Mouse (Mus musculus) forebrain, embryonic 15.5 days (tissue): ENCODE data around the gene Stox2. TPM values are rescaled to one million over a fixed set of nuclear protein-coding genes. Genes with fewer than 3 reads are reported as not detected.

Experiments
- ATAC-seq: fragments of 200-750 bp; cut with Nextera tagmentation; replicated peaks from 2 replicates; pipeline ENCODE4 v1.8.0; 2017; ENCODE audit warnings: mild to moderate bottlenecking, moderate TSS enrichment, moderate library complexity
- H3K27ac ChIP-seq: fragments of 300-500 bp; sonication (generic); replicated peaks from 2 replicates; pipeline ENCODE4 v1.5.1; 2015; ENCODE audit warnings: mild to moderate bottlenecking, inconsistent platforms
- H3K27me3 ChIP-seq: fragments of 300-500 bp; sonication (generic); 2 replicates; pipeline ENCODE4 v1.6.1; 2015; ENCODE audit warnings: inconsistent platforms
- H3K36me3 ChIP-seq: fragments of 300-500 bp; sonication (generic); 2 replicates; pipeline ENCODE4 v1.6.1; 2015; ENCODE audit warnings: mild to moderate bottlenecking, inconsistent platforms
- H3K4me1 ChIP-seq: fragments of 300-500 bp; sonication (generic); 2 replicates; pipeline ENCODE4 v1.6.1; 2015; ENCODE audit warnings: inconsistent platforms
- H3K4me2 ChIP-seq: fragments of 300-500 bp; sonication (generic); replicated peaks from 2 replicates; pipeline ENCODE4 v1.6.1; 2015; ENCODE audit warnings: mild to moderate bottlenecking, inconsistent platforms
- H3K4me3 ChIP-seq: fragments of 300-500 bp; sonication (generic); 2 replicates; pipeline ENCODE4 v1.5.1; 2015; ENCODE audit warnings: mild to moderate bottlenecking, inconsistent platforms
- H3K9ac ChIP-seq: fragments of 300-500 bp; sonication (generic); replicated peaks from 2 replicates; pipeline ENCODE4 v1.6.1; 2015; ENCODE audit warnings: mild to moderate bottlenecking, inconsistent platforms
- H3K9me3 ChIP-seq: fragments of 300-500 bp; sonication (generic); 2 replicates; pipeline ENCODE4 v1.6.1; 2016; ENCODE audit warnings: inconsistent platforms
- WGBS: fragments of 180-500 bp; shearing (Covaris S2); methylation state at CpG from one replicate; pipeline ENCODE4 v1.1.7; 2015; ENCODE audit warnings: mixed read lengths; 5-methylcytosine and 5-hydroxymethylcytosine counted together
- polyA plus RNA-seq: library from polyadenylated mRNA; unstranded; fragments of >200 nt; fragmentation: Nextera tagmentation; extraction: Ambion mirVana; gene quantifications from 2 replicates; pipeline ENCODE4 v1.2.1, GENCODE M21; 2015

Gene Stox2
- polyA plus RNA-seq, 1 experiment from 2014 or later = 47.2 TPM

GRCm38 (mm10) chr8:47285435-47285834, 160.7 kb downstream of the Stox2 start:
- no peaks in the 10 kb centered on the region for H3K27me3 ChIP-seq
- peak overlapping the region; percentile 99 for H3K27ac ChIP-seq
- H3K9me3 ChIP-seq = no peaks in the 10 kb centered on the region
- peak overlapping the region; percentile 78 for H3K4me3 ChIP-seq
- no peak for ATAC-seq
- H3K4me1 ChIP-seq = peaks cover 68% of the 10 kb centered on the region
- no peaks in the 10 kb centered on the region for H3K36me3 ChIP-seq
- peak overlapping the region; percentile 98 for H3K9ac ChIP-seq
- H3K4me2 ChIP-seq = peak overlapping the region; percentile 85
- 18% methylated on average over 6 of the region's 6 CpGs for WGBS

- Histone ChIP-seq H3K9ac (peak overlapping the region; percentile 42), H3K27me3 (no peaks in the 10 kb centered on the region), H3K4me3 (peak overlapping the region; percentile 78), H3K4me1 (peaks cover 68% of the 10 kb centered on the region), H3K27ac (peak overlapping the region; percentile 99), H3K36me3 (no peaks in the 10 kb centered on the region), H3K9me3 (no peaks in the 10 kb centered on the region), H3K4me2 (peak overlapping the region; percentile 85)
- 10% methylated on average over 21 of the region's 21 CpGs for WGBS
- ATAC-seq = 0 out of 2 replicates have a peak, but pooled peaks have one; percentile 4
Observed at GRCm38 (mm10) chr8:47284329-47285326, 161.5 kb downstream of the Stox2 start.

GRCm38 (mm10) chr8:47279898-47280297, 166.3 kb downstream of the Stox2 start:
- H3K36me3 ChIP-seq = no peaks in the 10 kb centered on the region
- H3K9ac ChIP-seq = no peak overlapping the region
- H3K4me3 ChIP-seq = no peak overlapping the region
- no peaks in the 10 kb centered on the region for H3K27me3 ChIP-seq
- no peak overlapping the region for H3K4me2 ChIP-seq
- H3K9me3 ChIP-seq = no peaks in the 10 kb centered on the region
- no peak for ATAC-seq
- WGBS = 55% methylated on average over 10 of the region's 10 CpGs
- H3K4me1 ChIP-seq = peaks cover 89% of the 10 kb centered on the region
- H3K27ac ChIP-seq = peak overlapping the region; percentile 17; the same call in 1 of the 2 replicates

GRCm38 (mm10) chr8:47278211-47278610, 168.0 kb downstream of the Stox2 start:
- Histone ChIP-seq H3K27ac (no peak overlapping the region), H3K4me3 (no peak overlapping the region), H3K4me2 (no peak overlapping the region), H3K27me3 (no peaks in the 10 kb centered on the region), H3K36me3 (no peaks in the 10 kb centered on the region), H3K9ac (no peak overlapping the region), H3K9me3 (no peaks in the 10 kb centered on the region), H3K4me1 (peaks cover 72% of the 10 kb centered on the region)
- ATAC-seq = no peak
- 79% methylated on average over 3 of the region's 3 CpGs for WGBS

GRCm38 (mm10) chr8:47268931-47269330, 177.2 kb downstream of the Stox2 start:
- Histone ChIP-seq H3K9ac (no peak overlapping the region), H3K27me3 (no peaks in the 10 kb centered on the region), H3K4me1 (peaks cover 50% of the 10 kb centered on the region), H3K27ac (peak overlapping the region; percentile 23; the same call in 1 of the 2 replicates), H3K36me3 (no peaks in the 10 kb centered on the region), H3K9me3 (no peaks in the 10 kb centered on the region), H3K4me3 (no peak overlapping the region), H3K4me2 (no peak overlapping the region)
- ATAC-seq = no peak
- WGBS = 71% methylated on average over 6 of the region's 6 CpGs

- Histone ChIP-seq H3K4me3 (no peak overlapping the region), H3K27ac (peak overlapping the region; percentile 23; the same call in 1 of the 2 replicates), H3K27me3 (no peaks in the 10 kb centered on the region), H3K9ac (no peak overlapping the region), H3K36me3 (no peaks in the 10 kb centered on the region), H3K4me1 (peaks cover 57% of the 10 kb centered on the region), H3K9me3 (no peaks in the 10 kb centered on the region), H3K4me2 (peak overlapping the region; percentile 2; the same call in 1 of the 2 replicates)
- 59% methylated on average over 21 of the region's 21 CpGs for WGBS
- ATAC-seq = peak; percentile 42; the same call in 1 of the 2 replicates
Observed at GRCm38 (mm10) chr8:47268062-47268822, 177.9 kb downstream of the Stox2 start.

GRCm38 (mm10) chr8:47263070-47263843, 182.9 kb downstream of the Stox2 start:
- H3K9me3 ChIP-seq = no peaks in the 10 kb centered on the region
- H3K36me3 ChIP-seq = no peaks in the 10 kb centered on the region
- peaks cover 78% of the 10 kb centered on the region for H3K4me1 ChIP-seq
- WGBS = 10% methylated on average over 17 of the region's 17 CpGs
- ATAC-seq = peak; percentile 53
- 0 out of 2 replicates have a peak overlapping the region, but pooled peaks have one; percentile 4 for H3K27ac ChIP-seq
- 0 out of 2 replicates have a peak overlapping the region, but pooled peaks have one; percentile 10 for H3K4me2 ChIP-seq
- no peaks in the 10 kb centered on the region for H3K27me3 ChIP-seq
- H3K9ac ChIP-seq = no peak overlapping the region
- no peak overlapping the region for H3K4me3 ChIP-seq

GRCm38 (mm10) chr8:47260751-47261474, 185.2 kb downstream of the Stox2 start:
- Histone ChIP-seq H3K27me3 (no peaks in the 10 kb centered on the region), H3K9ac (no peak overlapping the region), H3K4me3 (no peak overlapping the region), H3K9me3 (no peaks in the 10 kb centered on the region), H3K27ac (0 out of 2 replicates have a peak overlapping the region, but pooled peaks have one; percentile 41), H3K36me3 (no peaks in the 10 kb centered on the region), H3K4me1 (peaks cover 63% of the 10 kb centered on the region), H3K4me2 (no peak overlapping the region)
- no peak for ATAC-seq
- 23% methylated on average over 12 of the region's 12 CpGs for WGBS

- ATAC-seq = no peak
- H3K36me3 ChIP-seq = no peaks in the 10 kb centered on the region
- H3K9me3 ChIP-seq = no peaks in the 10 kb centered on the region
- H3K27me3 ChIP-seq = no peaks in the 10 kb centered on the region
- no peak overlapping the region for H3K9ac ChIP-seq
- H3K4me1 ChIP-seq = peaks cover 34% of the 10 kb centered on the region
- no peak overlapping the region for H3K4me2 ChIP-seq
- H3K4me3 ChIP-seq = no peak overlapping the region
- no peak overlapping the region for H3K27ac ChIP-seq
- WGBS = 82% methylated on average over 3 of the region's 4 CpGs
Observed at GRCm38 (mm10) chr8:47250832-47251231, 195.3 kb downstream of the Stox2 start.

- no peaks in the 10 kb centered on the region for H3K9me3 ChIP-seq
- no peak overlapping the region for H3K4me2 ChIP-seq
- H3K27ac ChIP-seq = peak overlapping the region; percentile 93
- no peaks in the 10 kb centered on the region for H3K36me3 ChIP-seq
- H3K27me3 ChIP-seq = no peaks in the 10 kb centered on the region
- 31% methylated on average over 4 of the region's 4 CpGs for WGBS
- H3K4me3 ChIP-seq = no peak overlapping the region
- ATAC-seq = no peak
- no peak overlapping the region for H3K9ac ChIP-seq
- peaks cover 59% of the 10 kb centered on the region for H3K4me1 ChIP-seq
Observed at GRCm38 (mm10) chr8:47245116-47245515, 201.0 kb downstream of the Stox2 start.

- H3K4me3 ChIP-seq = peak overlapping the region; percentile 39
- H3K36me3 ChIP-seq = no peaks in the 10 kb centered on the region
- no peak for ATAC-seq
- peak overlapping the region; percentile 53 for H3K4me2 ChIP-seq
- H3K9me3 ChIP-seq = no peaks in the 10 kb centered on the region
- H3K9ac ChIP-seq = peak overlapping the region; percentile 43; the same call in 1 of the 2 replicates
- H3K27me3 ChIP-seq = no peaks in the 10 kb centered on the region
- peak overlapping the region; percentile 93 for H3K27ac ChIP-seq
- peaks cover 68% of the 10 kb centered on the region for H3K4me1 ChIP-seq
- 64% methylated on average over 15 of the region's 15 CpGs for WGBS
Observed at GRCm38 (mm10) chr8:47244202-47244601, 202.0 kb downstream of the Stox2 start.
